Mouse (Mus musculus): ENCODE data around the gene Ribc1.
A peak's percentile ranks its signal among the peaks of the same experiment; 100 is the strongest.

The Ribc1 gene

GRCm38 (mm10) chrX:152016151-152017145 lies at the start of gene Ribc1, which contains the start of gene Smc1a:
TSS of gene Ribc1 (minus strand) at chrX:152016295.
TSS of gene Smc1a (plus strand) at chrX:152016428.
- peak; percentile 93 to 94 for DNase-seq

- DNase-seq, result no peak
Measured at GRCm38 (mm10) chrX:152065674-152066073, 49.6 kb upstream of the Ribc1 start.

GRCm38 (mm10) chrX:152054094-152054493 lies 38.0 kb upstream of the Ribc1 start:
- no peak for DNase-seq

- DNase-seq, result no peak
Measured at GRCm38 (mm10) chrX:152052546-152052945, 36.5 kb upstream of the Ribc1 start.

- peak; percentile 16 to 28 for DNase-seq
Measured at GRCm38 (mm10) chrX:152047230-152047629, 31.1 kb upstream of the Ribc1 start.

- DNase-seq, result no peak
Measured at GRCm38 (mm10) chrX:152039865-152040264, 23.8 kb upstream of the Ribc1 start.

- DNase-seq, result no peak
Measured at GRCm38 (mm10) chrX:152019294-152019693, 3.2 kb upstream of the Ribc1 start.

GRCm38 (mm10) chrX:152017186-152017585 lies 1.1 kb upstream of the Ribc1 start:
- no peak for DNase-seq

- DNase-seq, result no peak
Measured at GRCm38 (mm10) chrX:152015752-152016150, 344 bp downstream of the Ribc1 start.

- DNase-seq, result no peak
Measured at GRCm38 (mm10) chrX:152007863-152008262, 8.2 kb downstream of the Ribc1 start.

- DNase-seq, result no peak
Measured at GRCm38 (mm10) chrX:152002865-152003264, 13.2 kb downstream of the Ribc1 start.

- DNase-seq, result peak; percentile 83 to 90
Measured at GRCm38 (mm10) chrX:152001737-152002710, 14.1 kb downstream of the Ribc1 start, which contains the start of gene Hsd17b10. TSS of gene Hsd17b10 (plus strand) at chrX:152001845.

GRCm38 (mm10) chrX:152001182-152001684 lies 14.9 kb downstream of the Ribc1 start:
- DNase-seq, result no peak

GRCm38 (mm10) chrX:151999006-151999710 lies 16.9 kb downstream of the Ribc1 start:
- no peak for DNase-seq

Data from cerebellum, postnatal 10 days (tissue).